Mouse (Mus musculus) liver, embryonic 15.5 days (tissue): ENCODE measurements around the gene Lpp. TPM values are rescaled to one million over a fixed set of nuclear protein-coding genes. Genes with fewer than 3 reads are reported as not detected.

Source experiments
- ATAC-seq: fragments of 200-750 bp; cut with Nextera tagmentation; 2 replicates; pipeline ENCODE4 v1.8.0; 2017; ENCODE audit warnings: moderate number of reproducible peaks, mild to moderate bottlenecking, moderate library complexity; ENCODE audit not compliant: insufficient read depth
- H3K27ac ChIP-seq: fragments of 300-500 bp; sonication (generic); replicated peaks from 2 replicates; pipeline ENCODE4 v1.5.1; 2015; ENCODE audit warnings: mild to moderate bottlenecking, inconsistent platforms
- H3K27me3 ChIP-seq: fragments of 300-500 bp; sonication (generic); 2 replicates; pipeline ENCODE4 v1.6.1; 2015; ENCODE audit warnings: mild to moderate bottlenecking, inconsistent platforms
- H3K36me3 ChIP-seq: fragments of 300-500 bp; sonication (generic); replicated peaks from 2 replicates; pipeline ENCODE4 v1.6.1; 2015; ENCODE audit warnings: moderate library complexity, mild to moderate bottlenecking, inconsistent platforms
- H3K4me1 ChIP-seq: fragments of 300-500 bp; sonication (generic); replicated peaks from 2 replicates; pipeline ENCODE4 v1.6.1; 2015; ENCODE audit warnings: inconsistent platforms
- H3K4me2 ChIP-seq: fragments of 300-500 bp; sonication (generic); 2 replicates; pipeline ENCODE4 v1.6.1; 2015; ENCODE audit warnings: moderate library complexity, mild to moderate bottlenecking, inconsistent platforms
- H3K4me3 ChIP-seq: fragments of 300-500 bp; sonication (generic); replicated peaks from 2 replicates; pipeline ENCODE4 v1.5.1; 2015; ENCODE audit warnings: mild to moderate bottlenecking, inconsistent platforms
- H3K9ac ChIP-seq: fragments of 300-500 bp; sonication (generic); 2 replicates; pipeline ENCODE4 v1.6.1; 2015; ENCODE audit warnings: moderate library complexity, mild to moderate bottlenecking, inconsistent platforms
- H3K9me3 ChIP-seq: fragments of 300-500 bp; sonication (generic); replicated peaks from 2 replicates; pipeline ENCODE4 v1.6.1; 2016; ENCODE audit warnings: inconsistent platforms
- WGBS: fragments of 180-500 bp; shearing (Covaris S2); methylation state at CpG from one replicate; pipeline ENCODE4 v1.1.7; 2015; ENCODE audit warnings: mixed read lengths; ENCODE audit not compliant: insufficient replicate concordance; 5-methylcytosine and 5-hydroxymethylcytosine counted together
- polyA plus RNA-seq: library from polyadenylated mRNA; unstranded; fragments of >200 nt; fragmentation: Nextera tagmentation; extraction: Ambion mirVana; gene quantifications from 2 replicates; pipeline ENCODE4 v1.2.1, GENCODE M21; 2015

The Lpp gene
- polyA plus RNA-seq, 1 experiment from 2014 or later: 7.2 TPM

DNA sequence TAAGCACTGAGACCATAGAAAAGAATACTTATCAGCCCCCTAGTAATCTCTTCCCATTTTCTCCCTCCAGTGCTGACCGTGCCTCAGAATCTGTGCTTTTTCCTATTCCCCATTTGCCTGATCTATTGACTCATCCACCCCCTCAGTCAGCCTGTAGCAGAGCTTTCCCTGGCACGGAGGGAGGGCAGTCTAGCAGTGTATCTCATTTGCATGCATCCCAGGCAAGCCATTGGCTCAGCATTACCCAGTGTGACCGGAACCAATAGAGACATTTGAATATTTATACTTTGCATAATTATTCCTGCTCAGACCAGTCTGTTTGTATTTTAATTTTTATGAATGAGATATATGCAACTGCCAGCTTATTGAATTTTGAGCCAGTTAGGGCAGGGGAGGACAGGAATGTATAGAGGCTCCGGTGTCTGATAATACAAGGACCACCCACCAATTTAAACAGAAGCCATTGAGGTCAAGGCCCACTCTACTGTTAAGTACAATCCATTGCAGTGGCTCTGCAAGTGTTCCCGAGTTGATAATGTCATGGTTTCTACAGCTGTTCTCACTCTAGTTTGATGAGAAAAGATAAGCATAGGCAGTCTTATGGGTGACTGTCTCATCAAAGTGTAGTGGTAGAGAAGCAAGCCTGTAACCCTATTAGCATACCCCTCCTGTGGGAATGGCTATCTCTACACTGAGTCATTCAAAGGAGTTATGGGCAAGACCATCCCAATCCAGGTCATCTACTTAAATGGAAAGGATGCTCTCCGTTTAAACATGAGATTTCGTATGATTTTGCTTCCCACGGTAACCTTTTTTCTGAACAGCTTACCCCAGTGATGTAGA, 385.3 kb downstream of the Lpp start:
- 62% methylated on average over 8 of the region's 8 CpGs for WGBS
- no peak for ATAC-seq

GRCm38 (mm10) chr16:24780545-24780944, 387.2 kb downstream of the Lpp start:
- no peak overlapping the region for H3K27ac ChIP-seq
- H3K9me3 ChIP-seq: no peaks in the 10 kb centered on the region
- ATAC-seq: no peak
- no peaks in the 10 kb centered on the region for H3K27me3 ChIP-seq
- no peaks in the 10 kb centered on the region for H3K4me1 ChIP-seq
- no peak overlapping the region for H3K9ac ChIP-seq
- no peaks in the 10 kb centered on the region for H3K36me3 ChIP-seq
- H3K4me3 ChIP-seq: no peak overlapping the region
- 56% methylated on average over 7 of the region's 7 CpGs for WGBS
- no peak overlapping the region for H3K4me2 ChIP-seq

More for the DNA sequence above, 385.3 kb downstream of the Lpp start:
- no peak overlapping the region for H3K27ac ChIP-seq
- H3K27me3 ChIP-seq: no peaks in the 10 kb centered on the region
- no peaks in the 10 kb centered on the region for H3K9me3 ChIP-seq
- H3K4me2 ChIP-seq: no peak overlapping the region
- H3K4me1 ChIP-seq: no peaks in the 10 kb centered on the region
- H3K36me3 ChIP-seq: no peaks in the 10 kb centered on the region
- no peak overlapping the region for H3K4me3 ChIP-seq
- no peak overlapping the region for H3K9ac ChIP-seq

GRCm38 (mm10) chr16:24781922-24782321, 388.6 kb downstream of the Lpp start:
- H3K27me3 ChIP-seq: no peaks in the 10 kb centered on the region
- no peak overlapping the region for H3K9ac ChIP-seq
- no peaks in the 10 kb centered on the region for H3K4me1 ChIP-seq
- H3K9me3 ChIP-seq: no peaks in the 10 kb centered on the region
- H3K36me3 ChIP-seq: no peaks in the 10 kb centered on the region
- ATAC-seq: no peak
- no peak overlapping the region for H3K4me2 ChIP-seq
- no peak overlapping the region for H3K27ac ChIP-seq
- 34% methylated on average over 3 of the region's 3 CpGs for WGBS
- no peak overlapping the region for H3K4me3 ChIP-seq

DNA sequence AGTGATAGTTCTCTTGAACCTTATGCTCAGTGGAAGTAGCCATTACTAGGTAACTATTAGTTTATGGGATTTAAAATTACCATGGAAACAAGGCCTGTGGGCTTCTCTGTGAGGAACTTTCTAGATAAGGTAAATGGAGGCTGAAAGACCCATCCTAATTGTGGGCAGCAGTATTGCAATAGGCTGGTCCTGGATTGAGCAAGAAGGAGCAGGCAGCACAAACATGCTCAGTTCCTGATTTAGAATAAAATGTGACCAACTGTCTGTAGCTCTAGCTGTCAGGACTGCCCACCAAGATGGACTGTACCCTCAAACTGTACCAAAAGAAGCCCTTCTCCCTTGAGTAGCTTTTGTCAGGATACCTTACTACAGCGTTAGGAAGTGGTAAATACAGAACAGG, 392.3 kb downstream of the Lpp start:
- Histone ChIP-seq H3K27ac (no peak overlapping the region), H3K4me1 (no peaks in the 10 kb centered on the region), H3K4me3 (no peak overlapping the region), H3K4me2 (no peak overlapping the region), H3K36me3 (no peaks in the 10 kb centered on the region), H3K9me3 (no peaks in the 10 kb centered on the region), H3K9ac (no peak overlapping the region), H3K27me3 (no peaks in the 10 kb centered on the region)
- 59% methylated on average over 1 of the region's 1 CpGs for WGBS
- no peak for ATAC-seq

DNA sequence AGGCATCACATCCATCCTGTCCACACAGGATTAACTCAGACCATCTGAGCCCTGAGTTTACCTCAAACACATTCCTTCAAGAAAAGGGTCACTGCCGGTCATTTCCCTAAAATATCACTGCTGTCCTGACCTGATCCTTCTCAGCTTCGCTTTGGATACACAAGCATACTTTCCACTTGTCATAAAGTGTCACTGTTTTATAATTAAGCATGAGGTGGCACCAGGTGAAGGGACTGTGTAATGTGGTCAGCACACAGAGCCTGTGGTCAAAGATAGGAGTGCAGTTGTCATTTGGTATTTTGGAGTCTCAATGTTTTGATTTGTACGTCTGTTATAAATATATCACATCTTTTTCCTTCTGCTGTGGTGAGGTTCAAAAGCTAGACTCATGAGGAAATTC, 395.7 kb downstream of the Lpp start:
- Histone ChIP-seq H3K4me2 (no peak overlapping the region), H3K27me3 (no peaks in the 10 kb centered on the region), H3K4me3 (no peak overlapping the region), H3K27ac (no peak overlapping the region), H3K9me3 (no peaks in the 10 kb centered on the region), H3K9ac (no peak overlapping the region), H3K4me1 (no peaks in the 10 kb centered on the region), H3K36me3 (no peaks in the 10 kb centered on the region)
- WGBS: 64% methylated on average over 3 of the region's 3 CpGs
- no peak for ATAC-seq

GRCm38 (mm10) chr16:24791387-24791786, 398.1 kb downstream of the Lpp start:
- Histone ChIP-seq H3K36me3 (no peaks in the 10 kb centered on the region), H3K27ac (no peak overlapping the region), H3K4me3 (no peak overlapping the region), H3K9me3 (no peaks in the 10 kb centered on the region), H3K9ac (no peak overlapping the region), H3K27me3 (no peaks in the 10 kb centered on the region), H3K4me2 (no peak overlapping the region), H3K4me1 (no peaks in the 10 kb centered on the region)
- 77% methylated on average over 1 of the region's 1 CpGs for WGBS
- no peak for ATAC-seq

DNA sequence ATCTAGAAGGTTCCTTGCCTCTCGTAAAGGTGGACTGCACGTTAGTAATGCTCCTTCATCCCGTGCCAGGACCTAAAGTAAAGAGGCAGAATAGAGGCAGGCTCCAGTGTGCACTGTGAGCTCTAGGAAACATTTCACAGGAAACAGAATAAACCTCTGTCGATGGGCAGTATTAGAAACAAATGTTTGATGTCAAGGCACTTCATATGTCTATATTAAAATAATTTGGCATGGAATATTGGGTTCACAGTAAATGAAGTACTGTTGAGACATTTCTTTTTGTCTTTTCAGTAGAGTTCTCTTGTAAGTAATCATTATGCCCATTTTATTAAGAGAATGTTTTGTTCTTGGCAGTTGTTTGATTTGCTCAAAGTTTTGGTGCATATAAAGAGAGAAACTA, 398.7 kb downstream of the Lpp start:
- H3K4me3 ChIP-seq: no peak overlapping the region
- WGBS: 72% methylated on average over 4 of the region's 4 CpGs
- H3K27me3 ChIP-seq: no peaks in the 10 kb centered on the region
- H3K4me2 ChIP-seq: no peak overlapping the region
- no peak for ATAC-seq
- no peak overlapping the region for H3K9ac ChIP-seq
- H3K27ac ChIP-seq: no peak overlapping the region
- no peaks in the 10 kb centered on the region for H3K4me1 ChIP-seq
- H3K36me3 ChIP-seq: no peaks in the 10 kb centered on the region
- H3K9me3 ChIP-seq: no peaks in the 10 kb centered on the region

DNA sequence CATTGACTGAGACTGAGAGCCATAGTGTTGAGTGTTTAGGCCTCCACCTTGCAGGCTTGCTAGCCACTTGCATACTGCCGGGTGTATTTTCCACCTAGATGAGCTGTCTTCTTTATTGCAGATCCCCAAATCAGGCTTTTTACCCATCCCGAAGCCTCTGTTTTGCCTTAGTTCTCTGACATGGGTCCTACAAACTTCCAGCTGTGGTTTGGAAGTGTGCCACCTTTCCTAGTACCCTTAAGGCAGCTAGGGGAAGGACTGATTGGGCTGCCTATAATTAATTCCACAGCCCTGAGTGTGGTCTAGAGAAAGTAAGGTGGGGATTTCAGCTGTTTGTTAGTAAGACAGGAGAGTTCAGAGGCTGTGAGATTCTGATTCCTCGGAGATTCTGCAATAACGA, 399.5 kb downstream of the Lpp start:
- no peak overlapping the region for H3K27ac ChIP-seq
- no peak for ATAC-seq
- no peaks in the 10 kb centered on the region for H3K27me3 ChIP-seq
- H3K4me1 ChIP-seq: no peaks in the 10 kb centered on the region
- no peak overlapping the region for H3K9ac ChIP-seq
- H3K4me3 ChIP-seq: no peak overlapping the region
- WGBS: 71% methylated on average over 4 of the region's 4 CpGs
- no peaks in the 10 kb centered on the region for H3K9me3 ChIP-seq
- no peak overlapping the region for H3K4me2 ChIP-seq
- H3K36me3 ChIP-seq: no peaks in the 10 kb centered on the region

DNA sequence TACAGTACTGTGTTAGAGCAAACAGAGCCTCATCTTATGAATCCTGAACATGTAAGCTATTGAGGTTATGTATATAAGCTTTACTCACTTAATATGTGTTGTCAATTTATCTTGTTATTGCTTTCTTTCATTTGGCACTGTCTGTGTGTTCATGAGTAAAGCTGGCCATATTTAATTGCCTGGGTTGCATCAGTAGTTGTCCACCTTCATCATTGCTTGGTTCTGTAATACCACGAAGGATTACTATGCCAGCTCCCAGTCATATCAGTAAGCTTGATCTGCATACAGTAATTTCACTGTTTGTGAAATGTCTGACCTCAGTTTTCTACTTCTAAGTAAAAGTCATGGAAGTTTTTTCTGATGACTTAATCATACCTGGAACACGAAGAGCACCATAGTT, 401.4 kb downstream of the Lpp start:
- H3K4me2 ChIP-seq: no peak overlapping the region
- no peak overlapping the region for H3K4me3 ChIP-seq
- 53% methylated on average over 2 of the region's 2 CpGs for WGBS
- H3K9me3 ChIP-seq: no peaks in the 10 kb centered on the region
- H3K36me3 ChIP-seq: no peaks in the 10 kb centered on the region
- H3K27ac ChIP-seq: no peak overlapping the region
- no peak for ATAC-seq
- no peaks in the 10 kb centered on the region for H3K27me3 ChIP-seq
- no peak overlapping the region for H3K9ac ChIP-seq
- H3K4me1 ChIP-seq: no peaks in the 10 kb centered on the region

- no peak overlapping the region for H3K27ac ChIP-seq
- no peak overlapping the region for H3K4me3 ChIP-seq
- no peak for ATAC-seq
- no peaks in the 10 kb centered on the region for H3K9me3 ChIP-seq
- H3K4me2 ChIP-seq: no peak overlapping the region
- H3K4me1 ChIP-seq: no peaks in the 10 kb centered on the region
- no peak overlapping the region for H3K9ac ChIP-seq
- H3K27me3 ChIP-seq: no peaks in the 10 kb centered on the region
- 63% methylated on average over 4 of the region's 4 CpGs for WGBS
- H3K36me3 ChIP-seq: no peaks in the 10 kb centered on the region
These were observed 408.0 kb downstream of the Lpp start for GRCm38 (mm10) chr16:24801355-24801754.

GRCm38 (mm10) chr16:24801780-24802179, 408.5 kb downstream of the Lpp start:
- 73% methylated on average over 1 of the region's 1 CpGs for WGBS
- ATAC-seq: no peak
- no peaks in the 10 kb centered on the region for H3K4me1 ChIP-seq
- H3K27me3 ChIP-seq: no peaks in the 10 kb centered on the region
- H3K4me3 ChIP-seq: no peak overlapping the region
- no peak overlapping the region for H3K9ac ChIP-seq
- no peaks in the 10 kb centered on the region for H3K36me3 ChIP-seq
- H3K9me3 ChIP-seq: no peaks in the 10 kb centered on the region
- H3K27ac ChIP-seq: no peak overlapping the region
- H3K4me2 ChIP-seq: no peak overlapping the region

GRCm38 (mm10) chr16:24806093-24806492, 412.8 kb downstream of the Lpp start:
- Histone ChIP-seq H3K9me3 (no peaks in the 10 kb centered on the region), H3K9ac (no peak overlapping the region), H3K4me3 (no peak overlapping the region), H3K27ac (no peak overlapping the region), H3K4me2 (no peak overlapping the region), H3K4me1 (no peaks in the 10 kb centered on the region), H3K27me3 (no peaks in the 10 kb centered on the region), H3K36me3 (no peaks in the 10 kb centered on the region)
- 55% methylated on average over 1 of the region's 1 CpGs for WGBS
- ATAC-seq: no peak
